Mouse (Mus musculus): ENCODE data around the gene Wnt1. TPM values are rescaled to one million over a fixed set of nuclear protein-coding genes. Genes with fewer than 3 reads are reported as not detected.
"Not testable (repeated sequence)": the region's sequence is repeated elsewhere in the genome, so short reads cannot be mapped to it uniquely, and the experiment has no call there.

The Wnt1 gene
- total RNA-seq (2021) = not detected in 2 replicates
- long read RNA-seq = 0 reads

GRCm38 (mm10) chr15:98789661-98790535, at the start of gene Wnt1:
Gene Wnt1 (plus strand): TSS chr15:98789857.
- peak; percentile 68 for DNase-seq

GRCm38 (mm10) chr15:98740219-98740618, 49.4 kb upstream of the Wnt1 start:
- DNase-seq = no peak

GRCm38 (mm10) chr15:98742766-98743428, 46.8 kb upstream of the Wnt1 start:
- DNase-seq = no peak

- DNase-seq = not testable (repeated sequence)
Measured at GRCm38 (mm10) chr15:98743863-98744262, 45.8 kb upstream of the Wnt1 start.

- no peak for DNase-seq
Measured at GRCm38 (mm10) chr15:98746344-98746965, 43.2 kb upstream of the Wnt1 start.

GRCm38 (mm10) chr15:98747296-98747695, 42.4 kb upstream of the Wnt1 start:
- no peak for DNase-seq

- DNase-seq = no peak
Measured at GRCm38 (mm10) chr15:98749093-98749492, 40.6 kb upstream of the Wnt1 start.

- DNase-seq = no peak
Measured at GRCm38 (mm10) chr15:98753021-98753423, 36.6 kb upstream of the Wnt1 start.

GRCm38 (mm10) chr15:98754125-98754524, 35.5 kb upstream of the Wnt1 start:
- no peak for DNase-seq

GRCm38 (mm10) chr15:98762201-98762621, 27.4 kb upstream of the Wnt1 start:
- peak; percentile 82 for DNase-seq

- DNase-seq = peak; percentile 97
Measured at GRCm38 (mm10) chr15:98762670-98763529, 26.8 kb upstream of the Wnt1 start, which contains the start of gene Arf3. Gene Arf3 (minus strand): TSS chr15:98763214.

- DNase-seq = peak; percentile 39
Measured at GRCm38 (mm10) chr15:98765929-98766328, 23.7 kb upstream of the Wnt1 start.

GRCm38 (mm10) chr15:98768259-98768658, 21.4 kb upstream of the Wnt1 start:
- DNase-seq = no peak

- DNase-seq = no peak
Measured at GRCm38 (mm10) chr15:98771813-98772425, 17.7 kb upstream of the Wnt1 start.

GRCm38 (mm10) chr15:98772511-98773211, 17.0 kb upstream of the Wnt1 start:
- DNase-seq = no peak

GRCm38 (mm10) chr15:98774096-98774495, 15.6 kb upstream of the Wnt1 start:
- no peak for DNase-seq

- DNase-seq = no peak
Measured at GRCm38 (mm10) chr15:98775533-98775932, 14.1 kb upstream of the Wnt1 start.

GRCm38 (mm10) chr15:98776280-98777004, 13.2 kb upstream of the Wnt1 start:
- DNase-seq = peak; percentile 45

GRCm38 (mm10) chr15:98777005-98777616, 12.5 kb upstream of the Wnt1 start:
- DNase-seq = no peak

- DNase-seq = peak; percentile 35
Measured at GRCm38 (mm10) chr15:98777762-98778161, 11.9 kb upstream of the Wnt1 start, which contains the start of gene Wnt10b. Gene Wnt10b (minus strand): TSS chr15:98778150.

All from adrenal gland, postnatal 25 days (tissue).